Mouse (Mus musculus): ENCODE results near the gene Polr2e.

Gene Polr2e

DNA sequence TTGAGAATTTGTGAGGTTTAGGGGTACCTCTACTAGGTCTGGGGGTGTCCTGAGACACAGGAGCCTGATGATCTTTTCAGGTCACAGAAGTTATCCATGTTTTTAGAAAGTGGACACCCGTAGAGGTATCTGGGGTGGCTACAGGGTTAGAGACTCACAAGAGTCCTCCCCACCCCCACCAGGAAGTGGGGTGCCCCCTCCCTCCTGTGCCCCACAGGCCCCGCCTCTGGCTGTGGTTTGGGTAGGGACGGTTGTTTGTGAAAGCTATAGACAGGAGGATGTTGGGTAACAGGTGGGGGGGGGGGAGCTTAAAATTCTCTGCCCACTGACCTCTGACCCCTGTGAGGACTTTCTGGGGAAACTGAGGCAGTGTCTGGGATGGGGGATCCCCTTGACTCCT, 22.2 kb downstream of the Polr2e start:
- no peak for DNase-seq (ENCODE audit: extremely low read depth, low read depth)

GRCm38 (mm10) chr10:80016931-80017330, 22.7 kb downstream of the Polr2e start:
- DNase-seq (ENCODE audit: extremely low read depth, low read depth), result no peak

- DNase-seq (ENCODE audit: extremely low read depth, low read depth), result peak; percentile 84
Observed at GRCm38 (mm10) chr10:80016511-80016910, 23.1 kb downstream of the Polr2e start, which contains the start of gene Arhgap45. Gene Arhgap45 (plus strand): TSS chr10:80016653.

- DNase-seq (ENCODE audit: extremely low read depth, low read depth), result no peak
Observed at GRCm38 (mm10) chr10:80015583-80015982, 24.0 kb downstream of the Polr2e start.

DNA sequence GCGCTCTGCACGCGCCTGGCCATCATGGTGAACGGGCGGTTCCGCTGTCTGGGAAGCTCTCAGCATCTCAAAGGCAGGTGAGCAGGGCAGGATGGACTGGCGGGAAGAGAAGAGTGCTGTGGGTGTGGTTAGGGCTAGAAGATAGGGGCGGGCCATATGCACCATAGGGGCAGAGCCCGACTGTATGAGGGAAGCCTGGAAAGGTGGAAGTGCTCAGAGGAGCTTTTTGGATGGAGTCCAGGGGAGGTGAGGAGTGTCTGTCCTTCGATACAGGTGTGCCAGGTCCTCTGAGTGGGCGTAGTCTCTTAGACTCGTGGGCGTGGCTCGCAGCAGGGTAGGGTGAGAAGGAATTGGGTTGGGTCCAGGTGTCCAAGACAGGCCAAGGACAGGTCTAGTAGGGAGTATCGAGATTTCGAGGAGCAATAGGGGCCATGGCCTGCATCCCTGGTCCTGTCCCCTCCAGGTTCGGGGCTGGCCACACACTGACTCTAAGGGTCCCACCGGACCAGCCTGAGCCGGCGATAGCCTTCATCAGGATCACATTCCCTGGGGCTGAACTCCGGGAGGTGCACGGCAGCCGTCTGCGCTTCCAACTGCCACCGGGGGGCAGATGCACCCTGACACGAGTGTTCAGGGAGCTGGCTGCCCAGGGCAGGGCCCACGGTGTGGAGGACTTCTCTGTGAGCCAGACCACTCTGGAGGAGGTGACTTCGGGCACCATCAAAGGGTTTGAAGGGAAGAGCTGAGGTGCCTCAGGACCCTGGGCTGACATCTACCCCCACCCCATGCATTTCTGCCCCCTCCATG, 24.9 kb downstream of the Polr2e start:
- no peak for DNase-seq (ENCODE audit: extremely low read depth, low read depth)

DNA sequence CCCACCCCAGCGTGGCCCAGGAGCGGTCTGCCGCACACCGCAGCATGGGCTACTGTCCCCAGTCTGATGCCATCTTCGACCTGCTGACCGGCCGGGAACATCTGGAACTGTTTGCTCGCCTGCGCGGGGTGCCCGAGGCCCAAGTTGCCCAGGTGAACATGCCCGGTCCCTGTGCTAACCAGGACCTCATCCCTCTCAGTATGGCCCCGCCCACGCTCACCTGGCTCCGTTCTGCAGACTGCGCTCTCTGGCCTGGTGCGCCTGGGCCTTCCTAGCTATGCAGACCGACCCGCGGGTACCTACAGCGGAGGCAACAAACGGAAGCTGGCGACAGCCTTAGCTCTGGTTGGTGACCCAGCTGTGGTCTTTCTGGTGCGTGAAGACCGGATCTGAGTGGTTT, 26.0 kb downstream of the Polr2e start:
- DNase-seq (ENCODE audit: extremely low read depth, low read depth), result no peak

- DNase-seq (ENCODE audit: extremely low read depth, low read depth), result no peak
Observed at GRCm38 (mm10) chr10:80011740-80012139, 27.9 kb downstream of the Polr2e start.

DNA sequence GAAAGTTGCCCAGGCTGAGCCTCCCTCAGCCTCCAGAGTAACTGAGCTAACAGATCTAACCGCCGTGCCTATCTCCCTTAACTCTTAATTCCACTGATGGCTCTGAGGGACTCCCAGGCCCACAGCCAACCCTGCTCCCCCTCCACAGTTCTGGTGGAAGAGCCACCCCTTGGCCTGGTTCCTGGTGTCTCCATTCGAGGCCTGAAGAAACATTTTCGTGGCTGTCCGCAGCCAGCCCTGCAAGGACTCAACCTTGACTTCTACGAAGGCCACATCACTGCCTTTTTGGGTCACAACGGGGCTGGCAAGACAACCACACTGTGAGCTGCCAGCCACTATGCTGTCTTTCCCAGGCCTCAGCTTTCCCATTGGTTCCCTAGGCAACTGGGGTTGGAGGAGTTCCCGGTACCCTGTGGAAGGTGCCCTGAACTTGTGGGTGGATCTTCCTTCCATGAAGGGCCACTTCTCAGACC, 35.3 kb downstream of the Polr2e start:
- DNase-seq (ENCODE audit: extremely low read depth, low read depth), result no peak

- DNase-seq (ENCODE audit: extremely low read depth, low read depth), result peak; percentile 78
Observed at GRCm38 (mm10) chr10:80003374-80004232, 36.0 kb downstream of the Polr2e start.

DNA sequence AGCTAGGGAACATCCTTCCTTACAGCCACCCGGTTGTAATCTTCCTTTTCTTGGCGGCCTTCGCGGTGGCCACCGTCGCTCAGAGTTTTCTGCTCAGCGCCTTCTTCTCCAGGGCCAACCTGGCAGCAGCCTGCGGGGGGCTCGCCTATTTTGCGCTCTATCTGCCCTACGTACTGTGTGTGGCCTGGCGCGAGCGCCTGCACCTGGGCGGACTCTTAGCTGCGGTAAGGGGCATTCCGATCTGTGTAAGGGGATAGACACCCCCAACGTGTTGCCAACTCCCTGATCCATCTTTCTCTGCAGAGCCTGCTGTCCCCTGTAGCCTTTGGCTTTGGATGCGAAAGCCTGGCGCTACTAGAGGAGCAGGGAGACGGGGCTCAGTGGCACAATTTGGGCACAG, 36.8 kb downstream of the Polr2e start:
- DNase-seq (ENCODE audit: extremely low read depth, low read depth), result no peak

DNA sequence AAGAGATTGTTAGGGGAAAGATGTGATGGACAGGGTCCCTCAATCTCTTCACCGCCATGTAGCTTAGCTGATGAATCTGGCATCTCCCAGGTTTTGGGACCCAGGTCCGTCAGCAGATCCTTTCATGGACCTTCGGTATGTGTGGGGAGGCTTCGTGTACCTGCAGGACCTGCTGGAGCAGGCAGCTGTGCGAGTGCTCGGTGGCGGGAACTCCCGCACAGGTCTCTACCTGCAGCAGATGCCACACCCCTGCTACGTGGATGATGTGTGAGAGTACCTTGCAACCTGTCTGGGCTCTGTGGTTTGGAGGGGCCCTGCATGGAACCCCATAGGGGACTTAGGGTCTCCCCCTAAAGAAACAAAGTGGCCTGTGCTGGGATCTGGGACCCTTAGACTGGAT, 37.6 kb downstream of the Polr2e start:
- no peak for DNase-seq (ENCODE audit: extremely low read depth, low read depth)

DNA sequence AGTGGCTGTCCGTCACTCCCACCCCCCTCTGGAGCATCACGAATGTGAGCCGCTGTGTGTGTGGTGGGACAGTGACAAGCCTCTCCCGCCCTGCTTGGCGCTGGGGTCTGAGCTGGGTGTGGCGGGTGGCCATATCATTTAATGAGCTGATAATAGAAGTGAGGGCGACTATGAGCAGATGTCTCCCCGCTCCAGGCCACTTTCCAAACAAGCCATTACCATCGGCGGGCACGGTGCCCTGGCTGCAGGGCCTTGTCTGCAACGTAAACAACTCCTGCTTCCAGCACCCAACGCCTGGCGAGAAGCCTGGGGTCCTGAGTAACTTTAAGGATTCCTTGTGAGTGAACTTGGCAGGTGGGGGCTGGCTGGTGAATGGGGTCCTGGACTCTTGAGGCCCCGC, 41.8 kb downstream of the Polr2e start:
- no peak for DNase-seq (ENCODE audit: extremely low read depth, low read depth)

GRCm38 (mm10) chr10:79997034-79997760, 42.4 kb downstream of the Polr2e start:
- DNase-seq (ENCODE audit: extremely low read depth, low read depth), result peak; percentile 80

DNA sequence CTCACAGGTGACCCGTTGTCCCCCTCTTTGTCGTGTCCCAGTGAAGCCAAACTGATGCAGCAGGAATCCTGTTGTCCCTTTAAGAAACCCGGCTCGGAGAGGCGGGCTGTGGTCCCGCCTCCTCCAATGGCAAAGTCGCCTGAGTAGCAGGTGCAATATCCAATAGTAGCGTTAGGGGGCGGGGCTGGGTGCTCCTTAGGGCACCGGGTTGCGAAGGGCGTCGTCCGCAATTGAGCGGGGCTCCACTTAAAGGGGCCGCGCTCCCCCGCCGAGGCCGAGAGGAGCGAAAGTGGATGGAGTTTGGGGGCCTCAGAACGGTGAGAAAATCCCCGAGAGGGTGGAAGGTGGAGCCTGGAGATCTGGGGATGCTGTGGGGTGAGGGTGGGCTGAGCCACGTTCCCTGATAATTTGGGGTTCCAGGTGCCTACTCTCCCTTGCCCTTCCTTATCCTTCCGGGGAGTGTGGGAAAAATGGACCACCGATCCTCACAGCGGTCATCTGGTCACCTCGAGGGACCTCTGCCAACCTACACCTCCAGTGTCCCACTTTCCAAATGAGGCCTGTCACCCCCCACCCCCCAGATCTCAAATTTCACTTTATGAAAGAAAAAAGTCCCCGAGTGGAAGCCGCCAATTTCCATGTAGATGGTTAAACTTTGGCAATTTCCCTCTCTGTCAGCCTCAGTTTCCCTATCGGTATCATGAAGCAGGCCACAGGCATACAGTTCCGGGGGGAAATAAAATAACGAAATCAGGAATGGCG, 43.1 kb downstream of the Polr2e start, which contains the start of gene Abca7:
Abca7 (plus strand) TSS at position 223 of the 762 bp plus-strand sequence.
- DNase-seq (ENCODE audit: extremely low read depth, low read depth), result peak; percentile 86

GRCm38 (mm10) chr10:79995636-79996035, 44.0 kb downstream of the Polr2e start:
- DNase-seq (ENCODE audit: extremely low read depth, low read depth), result no peak

DNA sequence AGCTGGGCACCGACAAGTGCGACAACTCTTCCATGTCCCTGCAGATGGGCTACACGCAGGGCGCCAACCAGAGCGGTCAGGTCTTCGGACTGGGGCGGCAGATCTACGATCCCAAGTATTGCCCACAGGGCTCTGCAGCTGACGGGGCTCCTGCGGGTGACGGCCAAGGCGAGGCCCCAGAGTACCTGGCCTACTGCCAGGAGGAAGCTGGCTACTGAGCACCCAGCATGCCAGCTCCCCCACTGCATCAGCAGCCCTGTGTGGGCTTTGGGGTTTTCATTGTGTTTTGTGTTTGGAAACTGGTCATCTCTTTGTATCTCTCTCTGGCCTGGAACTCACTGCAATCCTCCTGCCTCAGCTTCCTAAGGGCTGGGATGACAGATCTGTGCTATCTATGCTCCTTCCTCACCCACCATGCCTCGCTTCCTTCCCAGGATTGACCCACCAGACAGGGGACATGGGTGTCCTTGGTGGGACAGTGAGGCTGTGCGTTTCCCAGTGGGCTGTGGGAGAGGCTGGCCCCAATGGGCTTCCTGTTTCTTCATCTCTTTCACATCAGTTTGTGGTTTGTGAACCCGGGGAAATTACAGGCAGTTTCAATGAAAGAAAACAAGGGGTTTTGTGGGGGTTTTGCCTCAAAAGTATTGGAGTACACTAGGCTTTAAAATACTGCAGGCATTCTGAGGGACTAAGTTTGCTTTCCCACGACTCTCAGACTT, 45.0 kb downstream of the Polr2e start:
- DNase-seq (ENCODE audit: extremely low read depth, low read depth), result no peak

GRCm38 (mm10) chr10:79991548-79991947, 48.0 kb downstream of the Polr2e start:
- no peak for DNase-seq (ENCODE audit: extremely low read depth, low read depth)

- no peak for DNase-seq (ENCODE audit: extremely low read depth, low read depth)
Observed at GRCm38 (mm10) chr10:79991099-79991498, 48.5 kb downstream of the Polr2e start.

- DNase-seq (ENCODE audit: extremely low read depth, low read depth), result no peak
Observed at GRCm38 (mm10) chr10:79989870-79990269, 49.7 kb downstream of the Polr2e start.

DNA sequence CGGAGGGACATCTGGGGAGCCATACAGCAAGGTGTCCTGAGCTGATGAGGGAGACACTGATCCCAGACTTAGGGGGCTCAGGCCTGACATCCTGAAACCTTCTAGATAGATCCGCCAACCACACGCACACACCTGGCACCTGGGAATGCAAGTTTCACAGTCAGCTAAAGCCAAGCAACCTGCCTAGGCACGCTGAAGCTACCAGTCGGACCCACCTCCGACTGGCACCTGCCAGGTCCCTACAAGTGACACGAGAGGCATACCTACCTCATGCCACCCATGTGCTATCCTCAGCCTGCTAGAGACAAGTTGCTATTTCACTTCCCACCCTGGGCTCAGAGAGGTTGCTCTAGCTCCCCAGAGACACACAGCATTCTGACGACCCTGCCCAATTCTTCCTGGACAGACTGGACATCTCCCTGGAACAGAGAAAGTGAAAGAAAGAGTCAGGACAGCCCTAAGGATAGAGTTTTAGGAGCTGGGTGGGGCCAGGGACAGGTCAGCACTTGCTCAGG, 50.3 kb downstream of the Polr2e start:
- DNase-seq (ENCODE audit: extremely low read depth, low read depth), result no peak

All from MEL-GATA-1-ER (cell line).